Mouse (Mus musculus): Measurements from ENCODE around the gene Nrap.

- TF ChIP-seq CTCF (IDR thresholded peaks at IDR 0.05; ENCODE audit: insufficient read depth, low read depth, low read length) (no peak), POLR2A (IDR thresholded peaks at IDR 0.05; ENCODE audit: insufficient read depth, low read depth, low read length) (no peak)
Observed at GRCm38 (mm10) chr19:56395183-56395935, 5.5 kb upstream of the Nrap start.
